Mouse (Mus musculus): ENCODE measurements around the gene Stk35.

DNA sequence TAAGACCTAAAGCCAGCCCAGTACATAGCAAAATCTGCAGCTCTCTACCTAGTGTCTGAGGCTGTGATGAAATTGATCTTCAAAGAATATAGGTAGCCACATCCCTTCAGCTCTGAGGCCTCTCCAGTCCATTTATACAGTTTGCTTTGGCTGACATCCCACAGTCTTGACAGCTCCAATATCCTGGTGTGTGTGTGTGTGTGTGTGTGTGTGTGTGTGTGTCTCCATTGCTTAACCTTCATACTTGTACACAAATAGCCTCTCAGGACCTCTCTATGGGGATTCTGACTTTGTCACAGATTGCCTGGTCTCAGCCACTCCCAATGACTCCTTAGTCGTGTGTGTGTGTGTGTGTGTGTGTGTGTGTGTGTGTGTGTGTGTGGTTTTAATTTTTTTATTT is 33.9 kb downstream of the Stk35 start:
- no peak for TF ChIP-seq CTCF (IDR thresholded peaks at IDR 0.05; ENCODE audit: borderline replicate concordance, control insufficient read depth, extremely low read depth, insufficient read depth, low read length, poor library complexity)
- no peak for TF ChIP-seq POLR2A (IDR thresholded peaks at IDR 0.05; ENCODE audit: control insufficient read depth, extremely low read depth, insufficient read depth, low read length, poor library complexity)

Measured in thymus, adult 2 months (tissue).